Comparison of ENCODE assay signal across 19 mouse cellular contexts in genomic region chr6:123175549-123175948, GRCm38 (mm10). TPM values are rescaled to one million over a fixed set of nuclear protein-coding genes. Genes with fewer than 3 reads are reported as not detected.
"Had no signal": no experiment of that assay in that cellular context is flagged by ENCODE, and none has a peak within 500 bp of the region (broad histone marks: within the 10 kb centered on the region; RNA-seq: fewer than 3 reads in every experiment).

No protein-coding gene starts in this region.

- H3K9ac ChIP-seq: kidney, embryonic 15.5 days; liver, embryonic 13.5 days; midbrain, embryonic 12.5 days had no signal

- ATAC-seq: intestine, embryonic 16.5 days; midbrain, embryonic 16.5 days had no signal

- H3K27me3 ChIP-seq: kidney, embryonic 15.5 days; liver, embryonic 13.5 days; midbrain, embryonic 12.5 days had no signal

- H3K4me3 ChIP-seq: kidney, embryonic 15.5 days; limb, embryonic 10.5 days; liver, embryonic 13.5 days; midbrain, embryonic 12.5 days had no signal

- H3K36me3 ChIP-seq: kidney, embryonic 15.5 days; limb, embryonic 10.5 days; liver, embryonic 13.5 days; midbrain, embryonic 12.5 days had no signal

- DNase-seq: kidney, adult 2 months; kidney, postnatal 14 days; liver, embryonic 13.5 days; lung, adult 2 months; lung, postnatal 10 days had no signal

- H3K4me1 ChIP-seq: kidney, embryonic 15.5 days; limb, embryonic 10.5 days; liver, embryonic 13.5 days; midbrain, embryonic 12.5 days had no signal

- H3K27ac ChIP-seq: kidney, embryonic 15.5 days; limb, embryonic 10.5 days; liver, embryonic 13.5 days; midbrain, embryonic 12.5 days; stomach, postnatal 0 days had no signal

- H3K4me2 ChIP-seq: kidney, embryonic 15.5 days; liver, embryonic 13.5 days; midbrain, embryonic 12.5 days had no signal

- H3K9me3 ChIP-seq: kidney, embryonic 15.5 days; limb, embryonic 10.5 days; liver, embryonic 13.5 days; midbrain, embryonic 12.5 days had no signal

RNA-seq across cellular contexts. Expression of gene Clec4b2, which starts 2.9 kb away (rescaled TPM):
- total RNA-seq: layer of hippocampus, postnatal 14 days; left cerebral cortex, adult 18-20 months; left cerebral cortex, postnatal 14 days; megakaryocyte-erythroid progenitor cell, adult 5-6 weeks had no signal
- polyA plus RNA-seq: intestine, embryonic 16.5 days; kidney, adult 2 months; kidney, embryonic 15.5 days; large intestine, adult 2 months; limb, embryonic 10.5 days; limb, embryonic 14.5 days; lung, adult 2 months; midbrain, embryonic 12.5 days; midbrain, embryonic 16.5 days; neural tube, embryonic 14.5 days; stomach, postnatal 0 days had no signal

RNA-seq across cellular contexts. Expression of gene Clec4n, which starts 54.1 kb away (rescaled TPM):
- total RNA-seq: layer of hippocampus, adult 8-10 months; left cerebral cortex, postnatal 14 days; megakaryocyte-erythroid progenitor cell, adult 5-6 weeks had no signal
- polyA plus RNA-seq: neural tube, embryonic 14.5 days had no signal
